Mouse (Mus musculus): Measurements from ENCODE around the gene Satl1. TPM values are rescaled to one million over a fixed set of nuclear protein-coding genes. Genes with fewer than 3 reads are reported as not detected.

Satl1 gene
- total and polyA plus RNA-seq, 2 experiments from 2014 or later, result not detected

GRCm38 (mm10) chrX:112348395-112348791, 58.2 kb downstream of the Satl1 start:
- DNase-seq (peak; percentile 72), ATAC-seq (peak; percentile 60)
- WGBS, result 23% methylated on average over 3 of the region's 3 CpGs
- Histone ChIP-seq H3K4me1 (ENCODE audit: insufficient read depth) (no peaks in the 10 kb centered on the region), H3K4me3 (ENCODE audit: low read depth, low read length) (no peak overlapping the region), H3K27ac (ENCODE audit: low read depth, low read length) (no peak overlapping the region), H3K27me3 (ENCODE audit: insufficient read depth, low read length) (no peaks in the 10 kb centered on the region), H3K9ac (no peak overlapping the region), H3K9me3 (ENCODE audit: low read length) (no peaks in the 10 kb centered on the region), H3K36me3 (ENCODE audit: insufficient read depth) (no peaks in the 10 kb centered on the region), H3K4me2 (ENCODE audit: low read depth) (no peak overlapping the region)
- TF ChIP-seq CTCF (IDR thresholded peaks at IDR 0.05; ENCODE audit: low read depth), result peak; percentile 60

DNA sequence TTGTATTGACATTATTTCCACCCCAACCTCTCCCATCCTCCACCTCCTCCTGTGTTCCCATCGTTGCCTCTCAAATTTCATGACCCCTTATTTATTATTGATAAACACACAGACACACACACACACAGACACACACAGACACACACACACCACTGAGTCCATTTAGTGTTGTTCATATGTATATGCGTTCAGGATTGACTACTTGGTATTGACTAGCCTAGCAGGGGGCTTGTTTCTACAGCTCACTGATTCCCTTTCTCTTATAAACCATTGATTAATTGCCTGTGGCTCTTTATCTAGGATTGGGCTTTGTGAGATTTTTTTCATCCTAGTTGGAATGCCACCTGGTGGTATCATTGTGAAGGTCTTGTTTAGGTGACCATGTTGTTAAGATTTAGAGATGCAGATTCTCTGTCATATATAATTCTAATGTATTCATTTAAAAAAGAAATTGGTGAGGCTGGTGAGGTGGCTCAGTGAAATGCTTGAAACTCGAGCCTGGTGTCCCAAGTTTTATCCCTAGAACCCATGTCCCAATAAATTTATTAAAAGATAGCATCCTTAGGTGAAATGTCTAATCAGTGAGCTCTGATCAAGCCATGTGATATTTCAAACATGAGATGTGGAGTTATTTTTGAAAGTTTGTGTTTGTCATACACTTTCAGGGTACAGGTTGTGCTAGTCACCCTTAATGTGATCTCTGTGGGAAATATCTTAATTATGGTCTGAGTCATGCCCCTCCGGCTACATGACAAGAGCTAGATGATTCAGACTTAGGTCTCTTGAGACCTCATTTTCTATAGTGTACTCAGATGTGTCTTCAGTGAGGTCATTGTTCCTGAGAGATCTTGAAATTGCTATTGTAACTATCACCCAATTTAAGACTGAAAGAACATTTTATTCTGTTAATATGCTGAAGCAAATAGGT, 58.8 kb downstream of the Satl1 start:
- Histone ChIP-seq H3K36me3 (ENCODE audit: insufficient read depth) (no peaks in the 10 kb centered on the region), H3K4me1 (ENCODE audit: insufficient read depth) (no peaks in the 10 kb centered on the region), H3K9ac (no peak overlapping the region), H3K9me3 (ENCODE audit: low read length) (no peaks in the 10 kb centered on the region), H3K4me2 (ENCODE audit: low read depth) (no peak overlapping the region), H3K4me3 (ENCODE audit: low read depth, low read length) (no peak overlapping the region), H3K27me3 (ENCODE audit: insufficient read depth, low read length) (no peaks in the 10 kb centered on the region), H3K27ac (ENCODE audit: low read depth, low read length) (no peak overlapping the region)
- DNase-seq, result peak; percentile 5
- 36% methylated on average over 4 of the region's 4 CpGs for WGBS
- peak; percentile 18; the same call in 1 of the 2 replicates for ATAC-seq
- 0 out of 2 replicates have a peak, but pooled peaks have one; percentile 19 for TF ChIP-seq CTCF (IDR thresholded peaks at IDR 0.05; ENCODE audit: low read depth)

DNA sequence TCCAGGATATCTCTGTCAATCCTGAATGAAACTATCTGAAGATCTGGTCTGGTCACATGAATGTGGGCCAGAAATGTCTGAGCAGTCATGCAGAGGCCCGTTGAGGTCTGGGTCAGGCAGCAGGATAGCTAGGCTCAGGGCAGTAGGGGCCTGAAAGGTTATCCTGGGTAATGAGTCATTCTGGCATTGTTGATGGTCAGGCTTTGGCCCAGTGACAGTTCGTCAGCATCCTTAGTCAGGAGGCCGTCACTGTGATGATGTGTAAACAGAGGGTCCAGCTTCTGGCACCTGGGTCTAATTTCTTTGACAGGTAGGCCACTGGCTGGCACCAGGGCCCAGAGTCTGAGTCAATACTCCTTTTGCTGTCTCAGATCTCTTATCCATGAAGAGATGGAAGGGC, 67.1 kb downstream of the Satl1 start:
- DNase-seq, result no peak
- Histone ChIP-seq H3K36me3 (ENCODE audit: insufficient read depth) (no peaks in the 10 kb centered on the region), H3K9ac (no peak overlapping the region), H3K4me1 (ENCODE audit: insufficient read depth) (no peaks in the 10 kb centered on the region), H3K27ac (ENCODE audit: low read depth, low read length) (no peak overlapping the region), H3K4me3 (ENCODE audit: low read depth, low read length) (no peak overlapping the region), H3K4me2 (ENCODE audit: low read depth) (no peak overlapping the region), H3K27me3 (ENCODE audit: insufficient read depth, low read length) (no peaks in the 10 kb centered on the region), H3K9me3 (ENCODE audit: low read length) (no peaks in the 10 kb centered on the region)
- ATAC-seq, result no peak
- no peak for TF ChIP-seq CTCF (IDR thresholded peaks at IDR 0.05; ENCODE audit: low read depth)
- 72% methylated on average over 3 of the region's 3 CpGs for WGBS

Other genes starting within 250 kb of the Satl1 start
- gene 4933403O08Rik, start 167.7 kb downstream of the Satl1 start, total RNA-seq (2014; rRNA removed), result 0.31 and 1.4 TPM in 2 replicates
- not detected in 2 replicates for gene 4933403O08Rik, start 167.7 kb downstream of the Satl1 start, polyA plus RNA-seq (2015; fragmentation: Nextera tagmentation; extraction: Ambion mirVana)
- 6.0 and 6.4 TPM in 2 replicates for gene Apool, start 95.4 kb downstream of the Satl1 start, total RNA-seq (2014; rRNA removed)
- 11.1 and 12.0 TPM in 2 replicates for gene Apool, start 95.4 kb downstream of the Satl1 start, polyA plus RNA-seq (2015; fragmentation: Nextera tagmentation; extraction: Ambion mirVana)
- gene 2010106E10Rik, start 88.5 kb upstream of the Satl1 start, total RNA-seq (2014; rRNA removed), result not detected in 2 replicates
- not detected in 2 replicates for gene 2010106E10Rik, start 88.5 kb upstream of the Satl1 start, polyA plus RNA-seq (2015; fragmentation: Nextera tagmentation; extraction: Ambion mirVana)
- gene Zfp711, start 193.7 kb upstream of the Satl1 start, total RNA-seq (2014; rRNA removed), result 34.7 and 40.9 TPM in 2 replicates
- gene Zfp711, start 193.7 kb upstream of the Satl1 start, polyA plus RNA-seq (2015; fragmentation: Nextera tagmentation; extraction: Ambion mirVana), result 20.9 and 23.7 TPM in 2 replicates